Comparison of ENCODE assay signal across 8 mouse cellular contexts in the genomic region with DNA sequence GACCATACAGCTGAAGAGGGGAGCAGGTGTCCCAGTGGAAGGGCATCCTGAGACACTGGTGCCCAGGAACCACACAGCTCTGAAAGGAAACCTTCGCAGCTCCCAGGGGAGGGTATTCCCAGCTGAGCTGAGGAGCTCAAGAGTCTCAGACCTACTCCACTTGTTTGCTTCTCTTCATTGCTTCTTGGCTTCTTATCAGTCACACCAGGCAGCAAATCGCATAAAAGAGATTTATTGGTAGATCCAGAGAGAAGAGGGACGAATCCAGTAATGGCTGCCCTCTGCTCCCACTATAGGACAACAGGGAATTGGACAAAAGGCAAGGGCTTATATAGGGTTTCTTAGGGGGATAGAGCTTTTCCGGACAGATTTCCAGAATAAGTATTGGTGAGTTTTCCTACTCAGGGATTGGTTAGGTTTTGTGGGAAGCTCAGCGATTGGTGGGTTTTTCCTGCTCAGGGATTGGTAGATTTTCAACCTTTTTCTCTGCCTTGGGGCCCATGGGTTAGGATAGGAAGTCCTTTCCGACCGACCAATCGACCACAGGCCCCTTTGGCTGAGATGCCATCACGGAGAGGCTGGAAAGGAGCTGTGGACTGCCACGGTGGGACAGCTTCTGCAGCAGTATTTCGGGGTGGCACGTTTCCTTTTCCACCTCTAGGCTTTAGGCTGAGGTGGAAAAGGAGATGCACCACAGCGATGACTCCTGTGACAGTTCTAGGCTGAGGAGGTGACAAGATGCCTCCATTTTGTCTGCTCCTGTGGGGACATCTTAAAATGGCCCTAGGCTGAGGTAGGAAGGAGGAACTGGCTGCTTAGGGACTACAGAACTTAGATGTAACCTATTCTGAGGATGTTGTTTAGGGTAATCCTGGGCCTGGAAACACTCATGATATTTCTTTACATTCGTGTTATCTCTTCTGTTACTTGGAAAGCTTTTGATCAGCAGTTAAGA. TPM values are rescaled to one million over a fixed set of nuclear protein-coding genes. Genes with fewer than 3 reads are reported as not detected.
DNase-seq lines count a peak whose midpoint lies in the region; ATAC-seq and TF ChIP-seq lines count a peak whose summit lies in the region.

No protein-coding gene starts in this region.

- no peaks in the 10 kb centered on the region for H3K9me3 ChIP-seq in lung, embryonic 14.5 days (ENCODE audit: low read depth, low read length)
- H3K9me3 ChIP-seq in embryonic facial prominence, embryonic 13.5 days, result no peaks in the 10 kb centered on the region
- H3K9me3 ChIP-seq in limb, embryonic 12.5 days, result no peaks in the 10 kb centered on the region
- no peaks in the 10 kb centered on the region for H3K9me3 ChIP-seq in stomach, embryonic 14.5 days (ENCODE audit: control insufficient read depth, low read depth, low read length)

- no peak overlapping the region for H3K27ac ChIP-seq in lung, embryonic 14.5 days (ENCODE audit: low read depth)
- no peak overlapping the region for H3K27ac ChIP-seq in embryonic facial prominence, embryonic 13.5 days
- H3K27ac ChIP-seq in limb, embryonic 12.5 days, result no peak overlapping the region
- H3K27ac ChIP-seq in stomach, embryonic 14.5 days (ENCODE audit: low read length), result no peak overlapping the region

- peaks cover under 1% of the 10 kb centered on the region for H3K36me3 ChIP-seq in lung, embryonic 14.5 days (ENCODE audit: insufficient read depth)
- H3K36me3 ChIP-seq in embryonic facial prominence, embryonic 13.5 days, result 0 out of 2 replicates have a peak, but pooled peaks cover 6% of the 10 kb centered on the region
- H3K36me3 ChIP-seq in limb, embryonic 12.5 days, result no peaks in the 10 kb centered on the region; the same call in 1 of the 2 replicates
- H3K36me3 ChIP-seq in stomach, embryonic 14.5 days (ENCODE audit: control insufficient read depth, insufficient read depth, low read length), result peaks cover 3% of the 10 kb centered on the region; the same call in 1 of the 2 replicates

- WGBS in lung, embryonic 14.5 days, result 73% methylated on average over 14 of the region's 14 CpGs
- 88% methylated on average over 14 of the region's 14 CpGs for WGBS in embryonic facial prominence, embryonic 13.5 days
- 86% methylated on average over 14 of the region's 14 CpGs for WGBS in limb, embryonic 12.5 days
- 83% methylated on average over 14 of the region's 14 CpGs for WGBS in stomach, embryonic 14.5 days

- no peak for ATAC-seq in lung, embryonic 14.5 days (ENCODE audit: insufficient read depth)
- no peak for ATAC-seq in embryonic facial prominence, embryonic 13.5 days (ENCODE audit: insufficient number of reproducible peaks, insufficient read depth, low FRiP score, low TSS enrichment, low read depth)
- ATAC-seq in limb, embryonic 12.5 days (ENCODE audit: insufficient number of reproducible peaks, insufficient read depth, low FRiP score, low TSS enrichment, low read depth), result no peak
- ATAC-seq in stomach, embryonic 14.5 days (ENCODE audit: insufficient number of reproducible peaks, insufficient read depth, low FRiP score, low read depth), result no peak

- H3K27me3 ChIP-seq in lung, embryonic 14.5 days (ENCODE audit: insufficient read depth, low read length), result no peaks in the 10 kb centered on the region
- no peaks in the 10 kb centered on the region for H3K27me3 ChIP-seq in embryonic facial prominence, embryonic 13.5 days
- H3K27me3 ChIP-seq in limb, embryonic 12.5 days, result no peaks in the 10 kb centered on the region
- no peaks in the 10 kb centered on the region for H3K27me3 ChIP-seq in stomach, embryonic 14.5 days (ENCODE audit: control insufficient read depth, insufficient read depth, low read length)

- peak; percentile 7 for DNase-seq in lung, embryonic 14.5 days
- no peak for DNase-seq in lung, postnatal 14 days
- DNase-seq in left cerebral cortex, adult 9 months (ENCODE audit: low spot score in 2 of 2), result no peak
- DNase-seq in layer of hippocampus, postnatal 25 days (ENCODE audit: extremely low spot score in 1 of 2, low spot score in 1 of 2), result no peak
- DNase-seq in embryo, embryonic 9.5 days (ENCODE audit: extremely low spot score), result no peak

- H3K9ac ChIP-seq in lung, embryonic 14.5 days, result peak overlapping the region; percentile 92
- H3K9ac ChIP-seq in embryonic facial prominence, embryonic 13.5 days, result peak overlapping the region; percentile 93; the same call in 1 of the 2 replicates
- H3K9ac ChIP-seq in limb, embryonic 12.5 days (replicated peaks), result peak overlapping the region; percentile 92; the same call in 1 of the 2 replicates
- no peak overlapping the region for H3K9ac ChIP-seq in stomach, embryonic 14.5 days (replicated peaks; ENCODE audit: low read depth, low read length)

- H3K4me1 ChIP-seq in lung, embryonic 14.5 days (ENCODE audit: insufficient read depth), result peaks cover 4% of the 10 kb centered on the region
- peaks cover 14% of the 10 kb centered on the region for H3K4me1 ChIP-seq in embryonic facial prominence, embryonic 13.5 days
- H3K4me1 ChIP-seq in limb, embryonic 12.5 days (replicated peaks), result peaks cover 15% of the 10 kb centered on the region
- H3K4me1 ChIP-seq in stomach, embryonic 14.5 days (ENCODE audit: control insufficient read depth, insufficient read depth, low read length), result peaks cover 11% of the 10 kb centered on the region

- no peak for TF ChIP-seq CTCF in lung, embryonic 14.5 days (IDR thresholded peaks at IDR 0.05; ENCODE audit: low read depth)

- peak overlapping the region; percentile 91 for H3K4me3 ChIP-seq in lung, embryonic 14.5 days (ENCODE audit: low read depth, low read length)
- H3K4me3 ChIP-seq in embryonic facial prominence, embryonic 13.5 days, result peak overlapping the region; percentile 81
- H3K4me3 ChIP-seq in limb, embryonic 12.5 days (replicated peaks), result peak overlapping the region; percentile 94
- H3K4me3 ChIP-seq in stomach, embryonic 14.5 days (ENCODE audit: low read depth, low read length), result peak overlapping the region; percentile 90

- peak overlapping the region; percentile 82 for H3K4me2 ChIP-seq in lung, embryonic 14.5 days
- H3K4me2 ChIP-seq in embryonic facial prominence, embryonic 13.5 days, result peak overlapping the region; percentile 78
- peak overlapping the region; percentile 81 for H3K4me2 ChIP-seq in limb, embryonic 12.5 days
- peak overlapping the region; percentile 65 for H3K4me2 ChIP-seq in stomach, embryonic 14.5 days (replicated peaks; ENCODE audit: low read depth, low read length)

RNA-seq across cellular contexts. Expression of gene Rubcn, which starts 1.7 kb away (rescaled TPM):
- polyA plus RNA-seq in lung, embryonic 14.5 days (2014; fragmentation: Nextera tagmentation; extraction: Ambion mirVana), result 18.2 and 18.6 TPM in 2 replicates
- 16.0 and 20.3 TPM in 2 replicates for polyA plus RNA-seq in embryonic facial prominence, embryonic 13.5 days (2015; fragmentation: Nextera tagmentation; extraction: Ambion mirVana)
- polyA plus RNA-seq in limb, embryonic 12.5 days (2016; fragmentation: Nextera tagmentation; extraction: Ambion mirVana), result 16.3 and 19.3 TPM in 2 replicates
- 17.8 and 18.8 TPM in 2 replicates for polyA plus RNA-seq in stomach, embryonic 14.5 days (2014; fragmentation: Nextera tagmentation; extraction: Ambion mirVana)
- 10 to 100 TPM; 54.2 to 54.3 TPM for total RNA-seq in layer of hippocampus, postnatal 25 days (2021)

RNA-seq across cellular contexts. Expression of gene Fyttd1, which starts 1.9 kb away (rescaled TPM):
- polyA plus RNA-seq in lung, embryonic 14.5 days (2014; fragmentation: Nextera tagmentation; extraction: Ambion mirVana), result 133 and 134 TPM in 2 replicates
- 108 and 114 TPM in 2 replicates for polyA plus RNA-seq in embryonic facial prominence, embryonic 13.5 days (2015; fragmentation: Nextera tagmentation; extraction: Ambion mirVana)
- 118 and 121 TPM in 2 replicates for polyA plus RNA-seq in limb, embryonic 12.5 days (2016; fragmentation: Nextera tagmentation; extraction: Ambion mirVana)
- polyA plus RNA-seq in stomach, embryonic 14.5 days (2014; fragmentation: Nextera tagmentation; extraction: Ambion mirVana), result 132 and 137 TPM in 2 replicates
- total RNA-seq in layer of hippocampus, postnatal 25 days (2021), result 100 to 1,000 TPM; 115 to 122 TPM

RNA-seq across cellular contexts. Expression of gene Lrch3, which starts 34.7 kb away (rescaled TPM):
- polyA plus RNA-seq in lung, embryonic 14.5 days (2014; fragmentation: Nextera tagmentation; extraction: Ambion mirVana), result 26.6 and 26.9 TPM in 2 replicates
- polyA plus RNA-seq in embryonic facial prominence, embryonic 13.5 days (2015; fragmentation: Nextera tagmentation; extraction: Ambion mirVana), result 32.7 and 34.1 TPM in 2 replicates
- polyA plus RNA-seq in limb, embryonic 12.5 days (2016; fragmentation: Nextera tagmentation; extraction: Ambion mirVana), result 40.6 and 41.3 TPM in 2 replicates
- 31.1 and 34.1 TPM in 2 replicates for polyA plus RNA-seq in stomach, embryonic 14.5 days (2014; fragmentation: Nextera tagmentation; extraction: Ambion mirVana)
- 10 to 100 TPM; 34.7 to 38.7 TPM for total RNA-seq in layer of hippocampus, postnatal 25 days (2021)
